Mouse (Mus musculus) spleen, adult 2 months (tissue): ENCODE data around the gene Gfpt2. TPM values are rescaled to one million over a fixed set of nuclear protein-coding genes. Genes with fewer than 3 reads are reported as not detected.

Experiments
- DNase-seq, 2 experiments: peaks; one replicate each; pipeline versions ENCODE4 v3.0.0 to v3.0.0-alpha.2; 2012 to 2021; ENCODE audit warnings: low spot score in 2 of 2, low read depth in 1 of 2
- H3K27ac ChIP-seq: fragments of 200-500 bp; 2 replicates; pipeline ENCODE4 v1.5.1; 2012; ENCODE audit warnings: low read length, inconsistent platforms; ENCODE audit not compliant: insufficient read depth
- H3K27me3 ChIP-seq: fragments of 200-500 bp; 2 replicates; pipeline ENCODE4 v1.6.1; 2012; ENCODE audit warnings: mild to moderate bottlenecking, moderate library complexity, low read length, inconsistent platforms; ENCODE audit not compliant: control insufficient read depth, insufficient read depth
- H3K36me3 ChIP-seq: fragments of 200-500 bp; 2 replicates; pipeline ENCODE4 v1.6.1; 2012; ENCODE audit warnings: mild to moderate bottlenecking, low read length, inconsistent platforms; ENCODE audit not compliant: control insufficient read depth, insufficient read depth
- H3K4me1 ChIP-seq: fragments of 200-500 bp; 2 replicates; pipeline ENCODE4 v1.6.1; 2011; ENCODE audit warnings: inconsistent platforms; ENCODE audit not compliant: control insufficient read depth, insufficient read depth, insufficient read length
- H3K4me3 ChIP-seq: fragments of 200-500 bp; 2 replicates; pipeline ENCODE4 v1.5.1; 2011; ENCODE audit warnings: mild to moderate bottlenecking, inconsistent platforms; ENCODE audit not compliant: insufficient read depth, insufficient read length; ENCODE audit errors: extremely low read depth
- CTCF ChIP-seq: fragments of 200-500 bp; IDR thresholded peaks from 2 replicates; pipeline ENCODE4 v1.5.1; 2011; ENCODE audit warnings: mild to moderate bottlenecking, inconsistent platforms; ENCODE audit not compliant: insufficient read depth, insufficient read length, insufficient replicate concordance; ENCODE audit errors: extremely low read depth
- POLR2A ChIP-seq: fragments of 200-500 bp; IDR thresholded peaks from 2 replicates; pipeline ENCODE4 v1.6.1; 2011; ENCODE audit warnings: low read depth, low read length, inconsistent platforms
- WGBS: fragments of 180-500 bp; shearing (Covaris S2); methylation state at CpG from one replicate; pipeline ENCODE4 v1.1.7; 2018; 5-methylcytosine and 5-hydroxymethylcytosine counted together
- polyA plus RNA-seq: library from polyadenylated mRNA; depleted of rRNA; stranded (reverse); fragments of >200 nt; gene quantifications from 2 replicates; pipeline ENCODE4 v1.2.3, GENCODE M21; 2012

Gfpt2 gene
- polyA plus RNA-seq, 1 experiment, result 0.56 TPM

DNA sequence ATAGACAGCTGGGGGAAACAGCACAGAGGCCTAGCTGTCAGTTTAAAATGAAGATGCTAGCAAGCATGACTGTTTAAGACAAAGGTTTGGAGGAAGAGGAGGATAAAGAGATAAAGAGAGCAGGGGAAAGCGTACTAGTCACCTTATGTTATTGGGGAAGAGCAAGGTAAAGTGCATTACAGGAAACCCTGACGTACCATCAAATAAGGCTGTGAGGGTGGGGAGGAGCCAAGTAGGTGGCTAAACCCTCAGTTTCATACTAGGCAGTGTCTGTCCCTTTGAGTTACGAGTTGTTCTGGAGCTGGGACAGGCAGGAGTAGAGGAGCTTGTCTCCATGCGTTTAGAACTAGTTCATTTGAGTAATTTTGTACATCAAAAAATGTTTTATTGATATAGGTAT, 67.2 kb downstream of the Gfpt2 start:
- Histone ChIP-seq H3K36me3 (peaks cover 5% of the 10 kb centered on the region), H3K27ac (no peak overlapping the region), H3K4me3 (no peak overlapping the region), H3K27me3 (no peaks in the 10 kb centered on the region), H3K4me1 (peaks cover 7% of the 10 kb centered on the region)
- DNase-seq, result no peak
- TF ChIP-seq POLR2A, result no peak
- TF ChIP-seq CTCF, result no peak
- 89% methylated on average over 4 of the region's 4 CpGs for WGBS

DNA sequence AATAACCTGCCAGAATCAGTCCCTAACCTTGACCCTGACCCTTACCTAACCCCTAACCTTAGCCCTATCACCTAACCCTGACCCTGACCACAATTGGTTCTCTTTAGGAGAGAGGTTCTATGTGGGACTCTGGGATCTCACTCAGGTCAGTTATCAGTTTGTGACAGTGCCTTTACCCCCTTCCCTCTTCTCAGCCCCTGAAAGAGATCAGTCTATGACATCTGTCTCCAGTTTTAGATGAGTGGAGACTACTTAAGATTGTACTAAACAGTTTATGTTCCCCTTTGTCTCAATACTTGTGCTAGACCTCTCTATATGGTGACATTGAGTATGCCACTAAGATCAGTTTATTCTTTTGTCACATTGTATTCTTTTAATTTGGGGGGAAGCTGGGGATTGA, 69.9 kb downstream of the Gfpt2 start:
- Histone ChIP-seq H3K4me1 (peaks cover 3% of the 10 kb centered on the region; the same call in 1 of the 2 replicates), H3K36me3 (peaks cover 8% of the 10 kb centered on the region), H3K4me3 (no peak overlapping the region), H3K27ac (no peak overlapping the region), H3K27me3 (no peaks in the 10 kb centered on the region)
- no peak for TF ChIP-seq CTCF
- TF ChIP-seq POLR2A, result no peak
- no peak for DNase-seq

DNA sequence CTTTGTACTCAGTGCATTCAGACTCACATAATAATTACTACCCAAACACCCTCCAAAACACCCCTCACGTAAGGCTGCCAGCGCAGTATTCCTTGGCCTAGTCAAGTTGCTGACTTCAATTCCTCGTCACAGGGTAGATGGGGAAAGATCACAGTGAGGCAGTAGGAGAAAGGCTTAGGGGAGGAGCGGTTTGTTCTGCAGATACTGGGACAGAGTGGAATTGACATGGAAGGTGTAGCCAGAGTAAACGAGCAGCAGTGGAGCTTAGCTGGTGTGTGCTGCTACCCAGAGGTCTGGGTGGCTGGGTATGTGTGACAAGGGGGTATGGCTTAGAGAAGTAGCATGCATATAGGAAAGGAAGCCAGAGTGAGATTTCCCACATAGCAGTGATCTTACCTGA, 73.3 kb downstream of the Gfpt2 start:
- H3K4me1 ChIP-seq, result no peaks in the 10 kb centered on the region
- no peak overlapping the region for H3K4me3 ChIP-seq
- WGBS, result 94% methylated on average over 5 of the region's 5 CpGs
- no peak for DNase-seq
- H3K27me3 ChIP-seq, result no peaks in the 10 kb centered on the region
- no peak overlapping the region for H3K27ac ChIP-seq
- TF ChIP-seq POLR2A (no peak), CTCF (no peak)
- peaks cover 8% of the 10 kb centered on the region for H3K36me3 ChIP-seq

DNA sequence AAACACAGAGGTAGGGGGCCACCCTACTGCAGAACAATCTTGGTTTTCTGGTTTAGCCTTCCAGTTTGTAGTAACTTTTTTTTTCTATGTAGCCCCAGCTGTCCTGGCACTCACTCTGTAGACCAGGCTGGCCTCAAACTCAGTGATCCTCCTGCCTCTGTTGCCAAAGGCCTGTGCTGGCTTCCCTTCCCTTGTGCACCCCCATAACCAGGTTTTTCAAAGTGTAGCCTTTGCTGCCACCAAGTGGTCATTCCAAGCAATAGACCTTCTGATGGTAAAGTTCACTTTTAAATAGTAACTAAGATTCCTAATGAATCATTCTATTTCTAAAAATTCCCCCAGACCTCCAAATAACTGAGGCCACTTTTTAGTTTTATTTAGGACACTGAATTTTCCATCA, 75.8 kb downstream of the Gfpt2 start:
- Histone ChIP-seq H3K36me3 (peaks cover 14% of the 10 kb centered on the region), H3K4me3 (no peak overlapping the region), H3K27me3 (no peaks in the 10 kb centered on the region), H3K27ac (no peak overlapping the region), H3K4me1 (no peaks in the 10 kb centered on the region)
- peak; percentile 34 to 46 for DNase-seq
- peak; percentile 66; the same call in 1 of the 2 replicates for TF ChIP-seq CTCF
- no peak for TF ChIP-seq POLR2A

DNA sequence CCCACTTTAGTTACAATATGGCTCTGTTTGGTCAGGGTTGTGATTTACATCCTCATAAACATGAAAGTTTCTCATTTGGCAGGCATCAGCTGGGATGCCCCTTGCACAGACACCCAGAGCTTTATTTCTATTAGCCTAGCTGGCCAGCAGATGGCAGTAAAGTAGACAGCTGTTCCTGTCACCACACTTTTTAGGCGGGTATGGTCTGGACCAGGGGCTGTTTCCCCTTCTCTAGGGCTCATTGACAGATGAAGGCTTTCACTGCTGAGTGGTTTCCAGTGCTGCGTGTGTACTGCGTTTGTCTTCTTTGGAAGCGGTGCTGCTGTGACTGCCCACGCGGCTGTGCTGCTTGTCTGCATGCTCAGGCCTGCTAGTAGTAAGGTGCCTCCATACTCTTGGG, 77.9 kb downstream of the Gfpt2 start:
- WGBS, result 65% methylated on average over 6 of the region's 6 CpGs

DNA sequence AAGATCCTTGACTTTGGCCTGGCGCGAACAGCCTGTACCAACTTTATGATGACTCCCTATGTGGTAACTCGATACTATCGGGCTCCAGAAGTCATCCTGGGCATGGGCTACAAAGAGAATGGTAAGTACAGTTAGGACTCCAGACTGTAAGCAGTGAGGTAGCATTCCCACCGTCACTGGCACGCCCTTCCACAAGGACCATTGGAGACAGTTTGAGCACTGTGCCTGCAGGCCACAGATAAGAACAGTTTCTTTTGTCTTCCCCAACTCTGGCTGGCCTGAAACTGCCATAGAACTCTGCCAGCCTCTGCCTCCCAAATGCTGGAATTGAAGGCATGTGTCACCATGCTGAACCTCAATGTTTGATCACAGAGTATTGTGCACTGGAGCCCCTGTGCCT, 78.8 kb downstream of the Gfpt2 start:
- no peak for DNase-seq
- no peaks in the 10 kb centered on the region for H3K27me3 ChIP-seq
- no peaks in the 10 kb centered on the region for H3K4me1 ChIP-seq
- 91% methylated on average over 6 of the region's 6 CpGs for WGBS
- H3K4me3 ChIP-seq, result no peak overlapping the region
- H3K27ac ChIP-seq, result no peak overlapping the region
- H3K36me3 ChIP-seq, result peaks cover 14% of the 10 kb centered on the region; the same call in 1 of the 2 replicates
- TF ChIP-seq POLR2A (no peak), CTCF (no peak)

More for the DNA sequence above, 77.9 kb downstream of the Gfpt2 start:
- no peaks in the 10 kb centered on the region for H3K27me3 ChIP-seq
- H3K27ac ChIP-seq, result no peak overlapping the region
- peak; percentile 4 to 27 for DNase-seq
- peaks cover 12% of the 10 kb centered on the region; the same call in 1 of the 2 replicates for H3K36me3 ChIP-seq
- H3K4me1 ChIP-seq, result no peaks in the 10 kb centered on the region
- TF ChIP-seq POLR2A, result no peak
- peak; percentile 19; the same call in 1 of the 2 replicates for TF ChIP-seq CTCF
- H3K4me3 ChIP-seq, result no peak overlapping the region

DNA sequence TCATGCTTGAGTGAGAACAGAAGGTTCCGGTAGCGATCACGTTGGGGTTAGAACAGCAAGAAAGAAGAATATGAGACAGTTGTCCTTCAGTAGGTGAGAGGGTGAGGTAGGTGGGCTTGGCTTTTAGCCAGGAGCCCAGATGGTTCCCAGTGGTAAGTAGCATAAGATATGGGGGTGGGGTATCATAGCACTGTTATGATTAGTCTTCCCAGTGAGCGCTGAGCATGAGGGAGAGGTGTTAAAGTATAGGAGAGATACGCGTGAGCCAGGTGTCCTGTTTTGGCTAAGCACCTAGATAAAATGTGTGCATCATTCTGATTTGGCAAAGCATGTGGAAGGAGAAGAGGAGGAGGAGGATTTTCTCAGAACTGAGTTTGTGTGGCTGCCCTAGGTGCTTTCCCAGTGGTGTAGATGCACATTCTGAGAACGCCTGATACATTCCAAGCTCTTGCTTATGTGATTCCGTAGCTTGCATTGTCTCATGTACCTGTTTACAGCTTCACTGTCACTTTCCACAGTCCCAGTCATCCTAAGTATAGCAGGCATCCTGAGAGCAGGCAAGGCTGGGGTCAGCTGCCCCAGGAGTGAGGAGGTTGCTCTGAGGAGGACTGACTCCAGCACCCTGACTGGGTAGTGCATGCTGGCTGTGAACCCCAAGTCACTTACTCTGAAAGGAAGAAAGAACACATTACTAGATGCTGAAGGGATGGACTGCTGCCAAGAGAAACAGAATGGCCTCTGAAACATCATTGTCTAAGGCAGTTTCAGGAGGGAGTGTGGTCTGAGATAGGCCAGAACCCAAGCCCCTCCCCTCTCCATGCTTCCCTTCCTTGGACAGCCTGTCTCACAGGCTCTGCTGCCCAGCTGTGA, 83.2 kb downstream of the Gfpt2 start:
- no peak overlapping the region for H3K4me3 ChIP-seq
- H3K27ac ChIP-seq, result no peak overlapping the region
- no peaks in the 10 kb centered on the region for H3K27me3 ChIP-seq
- no peak for DNase-seq
- H3K36me3 ChIP-seq, result peaks cover 20% of the 10 kb centered on the region; the same call in 1 of the 2 replicates
- no peaks in the 10 kb centered on the region for H3K4me1 ChIP-seq
- TF ChIP-seq CTCF (no peak), POLR2A (no peak)
- 89% methylated on average over 8 of the region's 8 CpGs for WGBS
